Mouse (Mus musculus): ENCODE measurements at regions not wholly inside any gene's neighbourhood (a gene's known extent, or its start where the extent isn't known, plus 50 kb on each side); places are given as distances from the start of the nearest gene placed in this dataset.

DNA sequence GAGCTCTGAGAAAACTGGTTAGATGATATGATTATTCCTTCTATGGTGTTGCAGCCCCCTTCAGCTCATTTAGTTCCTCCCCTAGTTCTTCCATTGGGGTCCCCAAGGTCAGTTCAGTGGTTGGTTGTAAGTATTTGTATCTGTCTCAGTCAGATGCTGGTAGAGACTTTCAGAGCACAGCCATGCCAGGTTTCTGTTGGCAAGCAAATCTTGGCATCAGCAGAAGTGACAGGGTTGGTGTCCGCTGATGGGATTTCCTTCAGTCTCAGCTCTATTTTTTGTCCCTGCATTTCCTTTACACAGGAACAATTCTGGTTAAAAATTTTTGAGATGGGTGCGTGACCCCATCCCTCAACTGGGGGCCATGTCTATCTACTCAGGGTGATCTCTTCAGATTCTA, 55.3 kb upstream of the Spaca1 start:
- no peak overlapping the region for H3K4me3 ChIP-seq (replicated peaks; ENCODE audit: low read length)
- no peaks in the 10 kb centered on the region for H3K4me1 ChIP-seq (replicated peaks; ENCODE audit: low read depth, low read length)
- no peaks in the 10 kb centered on the region for H3K27me3 ChIP-seq (ENCODE audit: insufficient read depth, low read length)
- no peaks in the 10 kb centered on the region for H3K9me3 ChIP-seq (ENCODE audit: low read length)
- TF ChIP-seq CTCF (conservative IDR thresholded peaks at IDR 0.05; ENCODE audit: low read length) (no peak), NANOG (IDR thresholded peaks at IDR 0.05; ENCODE audit: borderline replicate concordance, low read length) (no peak), POU5F1 (IDR thresholded peaks at IDR 0.05; ENCODE audit: borderline replicate concordance, low read length) (no peak)
- H3K36me3 ChIP-seq (ENCODE audit: insufficient read depth, low read length), result no peaks in the 10 kb centered on the region

DNA sequence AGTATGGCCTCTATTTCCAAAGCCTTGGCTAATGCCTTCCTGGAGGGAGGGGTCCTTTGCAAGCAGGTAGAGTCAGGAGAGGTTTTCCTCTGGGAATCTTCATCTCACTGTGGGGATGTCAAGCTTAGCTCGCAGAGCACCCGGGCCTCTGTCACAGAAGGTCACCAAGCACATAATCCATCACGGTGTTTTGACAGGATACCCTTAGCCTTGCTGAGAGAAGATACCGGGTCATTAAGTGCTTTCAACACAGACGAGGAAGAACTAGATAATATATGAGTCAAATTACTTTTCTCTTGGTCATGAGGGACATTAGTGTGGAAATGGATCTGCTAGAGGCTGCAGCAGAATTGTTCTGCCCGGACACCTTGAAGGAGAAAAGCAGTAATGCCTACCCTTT, 64.3 kb upstream of the Spaca1 start:
- Histone ChIP-seq H3K4me1 (replicated peaks; ENCODE audit: low read depth, low read length) (no peaks in the 10 kb centered on the region), H3K27me3 (ENCODE audit: insufficient read depth, low read length) (no peaks in the 10 kb centered on the region), H3K36me3 (ENCODE audit: insufficient read depth, low read length) (no peaks in the 10 kb centered on the region), H3K9me3 (ENCODE audit: low read length) (no peaks in the 10 kb centered on the region), H3K4me3 (replicated peaks; ENCODE audit: low read length) (no peak overlapping the region)
- TF ChIP-seq NANOG (IDR thresholded peaks at IDR 0.05; ENCODE audit: borderline replicate concordance, low read length) (no peak), POU5F1 (IDR thresholded peaks at IDR 0.05; ENCODE audit: borderline replicate concordance, low read length) (no peak), CTCF (conservative IDR thresholded peaks at IDR 0.05; ENCODE audit: low read length) (no peak)

DNA sequence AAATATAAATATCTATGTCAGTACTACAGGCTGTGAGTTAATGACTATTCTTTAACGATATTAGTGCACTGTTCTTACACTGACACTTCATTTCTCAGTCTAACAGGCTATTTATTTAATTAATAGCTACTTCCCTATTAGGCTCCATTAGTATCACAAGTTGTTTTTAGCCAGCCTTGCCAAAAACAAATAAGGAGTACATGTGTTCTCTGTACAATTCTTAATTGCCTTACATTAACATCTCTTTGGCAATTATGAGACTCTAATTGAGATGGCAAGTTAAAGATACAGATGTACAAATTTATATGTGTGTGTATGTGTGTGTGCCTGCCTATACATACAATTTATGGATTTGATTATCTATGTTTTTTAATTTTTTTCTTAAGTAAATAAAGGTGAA, 67.1 kb upstream of the Spaca1 start:
- H3K9me3 ChIP-seq (ENCODE audit: low read length), result no peaks in the 10 kb centered on the region
- TF ChIP-seq POU5F1 (IDR thresholded peaks at IDR 0.05; ENCODE audit: borderline replicate concordance, low read length) (no peak), NANOG (IDR thresholded peaks at IDR 0.05; ENCODE audit: borderline replicate concordance, low read length) (no peak), CTCF (conservative IDR thresholded peaks at IDR 0.05; ENCODE audit: low read length) (no peak)
- H3K4me3 ChIP-seq (replicated peaks; ENCODE audit: low read length), result no peak overlapping the region
- H3K36me3 ChIP-seq (ENCODE audit: insufficient read depth, low read length), result no peaks in the 10 kb centered on the region
- H3K4me1 ChIP-seq (replicated peaks; ENCODE audit: low read depth, low read length), result no peaks in the 10 kb centered on the region
- H3K27me3 ChIP-seq (ENCODE audit: insufficient read depth, low read length), result no peaks in the 10 kb centered on the region

DNA sequence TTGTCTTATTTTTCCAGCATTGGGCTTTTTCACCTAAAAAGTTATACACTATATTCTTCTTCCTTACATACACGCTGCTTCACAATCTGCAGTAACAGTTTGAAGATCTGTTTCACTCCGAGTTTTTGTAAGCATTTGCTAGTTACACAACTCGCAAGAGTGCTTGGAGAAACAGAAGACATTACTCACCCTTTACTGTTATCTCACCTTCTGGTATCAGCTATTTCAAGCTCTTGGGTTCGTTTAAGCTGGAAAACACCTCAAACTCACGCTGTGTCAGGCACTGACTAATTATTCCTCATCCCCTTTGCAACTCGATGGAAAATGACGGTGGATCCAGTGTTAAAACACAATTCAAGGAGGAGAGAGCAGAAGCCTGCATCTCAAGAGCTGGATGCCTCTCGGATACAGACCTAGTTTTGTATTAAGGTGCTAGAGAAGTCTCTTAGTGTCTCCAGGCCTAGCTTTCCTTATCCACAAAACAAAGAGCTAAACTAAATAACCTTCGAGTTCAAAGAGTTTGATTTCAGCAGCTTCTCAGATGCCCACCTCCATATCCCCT, 73.0 kb upstream of the Spaca1 start:
- H3K9me3 ChIP-seq (ENCODE audit: low read length), result no peaks in the 10 kb centered on the region
- TF ChIP-seq CTCF (conservative IDR thresholded peaks at IDR 0.05; ENCODE audit: low read length) (no peak), NANOG (IDR thresholded peaks at IDR 0.05; ENCODE audit: borderline replicate concordance, low read length) (no peak), POU5F1 (IDR thresholded peaks at IDR 0.05; ENCODE audit: borderline replicate concordance, low read length) (no peak)

DNA sequence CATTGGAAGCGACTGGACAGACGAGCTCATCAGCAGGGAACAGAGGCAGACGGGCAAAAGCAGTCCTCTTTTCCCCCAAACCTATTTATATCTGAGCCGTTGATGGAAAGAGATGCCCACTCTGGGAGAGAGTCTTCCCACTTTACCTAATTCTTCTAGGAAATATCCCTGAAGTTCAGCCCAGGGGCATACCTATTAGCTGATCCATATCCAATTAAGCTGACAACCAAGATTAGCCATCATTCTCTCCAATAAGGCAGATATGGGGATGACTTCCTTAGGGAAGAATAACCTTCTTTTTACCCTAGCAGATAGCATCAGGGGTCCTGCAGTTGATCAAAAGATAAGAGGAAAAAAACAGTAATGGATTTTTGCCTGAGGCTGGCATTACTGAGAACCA, 78.2 kb upstream of the Spaca1 start:
- no peaks in the 10 kb centered on the region for H3K27me3 ChIP-seq (ENCODE audit: insufficient read depth, low read length)
- TF ChIP-seq CTCF (conservative IDR thresholded peaks at IDR 0.05; ENCODE audit: low read length), result no peak
- no peak for TF ChIP-seq NANOG (IDR thresholded peaks at IDR 0.05; ENCODE audit: borderline replicate concordance, low read length)
- no peak for TF ChIP-seq POU5F1 (IDR thresholded peaks at IDR 0.05; ENCODE audit: borderline replicate concordance, low read length)

More for the DNA sequence above, 73.0 kb upstream of the Spaca1 start:
- Histone ChIP-seq H3K36me3 (ENCODE audit: insufficient read depth, low read length) (no peaks in the 10 kb centered on the region), H3K4me3 (replicated peaks; ENCODE audit: low read length) (no peak overlapping the region), H3K27me3 (ENCODE audit: insufficient read depth, low read length) (no peaks in the 10 kb centered on the region), H3K4me1 (replicated peaks; ENCODE audit: low read depth, low read length) (no peaks in the 10 kb centered on the region)

DNA sequence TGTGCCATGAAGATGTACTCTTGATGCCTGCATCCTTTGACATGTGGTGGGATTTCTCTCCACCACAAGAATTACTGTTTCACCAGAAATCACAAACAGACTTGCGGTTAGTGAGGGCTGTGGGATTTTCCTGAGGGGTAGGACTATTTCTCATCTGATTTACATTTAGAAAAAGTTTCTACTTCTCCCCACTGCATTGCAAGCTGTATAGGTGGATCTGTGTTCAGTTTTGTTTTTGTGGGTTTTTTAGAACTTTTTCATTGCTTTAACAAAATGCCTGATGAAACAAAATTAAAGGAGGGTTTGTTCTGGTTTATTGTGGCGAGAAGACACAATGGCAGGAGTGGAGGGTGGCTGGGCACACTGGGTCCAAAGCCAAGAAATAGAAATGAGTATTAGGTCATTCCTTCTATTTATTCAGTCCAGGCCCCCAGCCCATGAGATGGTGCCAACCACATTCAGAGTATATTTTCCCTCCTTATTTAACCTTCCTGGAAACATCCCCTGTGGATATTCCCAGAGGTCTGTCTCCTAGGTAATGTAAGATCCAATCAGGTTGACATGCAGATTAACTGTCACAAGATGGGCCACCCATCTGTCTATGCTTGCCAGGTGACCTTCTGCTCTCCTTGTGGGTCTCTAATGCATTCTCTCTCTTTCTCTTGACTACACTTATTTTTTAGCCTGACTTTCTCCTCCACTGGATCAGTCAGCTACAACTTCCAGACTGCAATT, 96.3 kb upstream of the Spaca1 start:
- TF ChIP-seq NANOG (IDR thresholded peaks at IDR 0.05; ENCODE audit: borderline replicate concordance, low read length) (no peak), CTCF (conservative IDR thresholded peaks at IDR 0.05; ENCODE audit: low read length) (no peak), POU5F1 (IDR thresholded peaks at IDR 0.05; ENCODE audit: borderline replicate concordance, low read length) (no peak)
- no peaks in the 10 kb centered on the region for H3K4me1 ChIP-seq (replicated peaks; ENCODE audit: low read depth, low read length)
- H3K9me3 ChIP-seq (ENCODE audit: low read length), result peaks cover 7% of the 10 kb centered on the region

More for the DNA sequence above, 78.2 kb upstream of the Spaca1 start:
- Histone ChIP-seq H3K4me3 (replicated peaks; ENCODE audit: low read length) (no peak overlapping the region), H3K9me3 (ENCODE audit: low read length) (no peaks in the 10 kb centered on the region), H3K36me3 (ENCODE audit: insufficient read depth, low read length) (no peaks in the 10 kb centered on the region), H3K4me1 (replicated peaks; ENCODE audit: low read depth, low read length) (no peaks in the 10 kb centered on the region)

DNA sequence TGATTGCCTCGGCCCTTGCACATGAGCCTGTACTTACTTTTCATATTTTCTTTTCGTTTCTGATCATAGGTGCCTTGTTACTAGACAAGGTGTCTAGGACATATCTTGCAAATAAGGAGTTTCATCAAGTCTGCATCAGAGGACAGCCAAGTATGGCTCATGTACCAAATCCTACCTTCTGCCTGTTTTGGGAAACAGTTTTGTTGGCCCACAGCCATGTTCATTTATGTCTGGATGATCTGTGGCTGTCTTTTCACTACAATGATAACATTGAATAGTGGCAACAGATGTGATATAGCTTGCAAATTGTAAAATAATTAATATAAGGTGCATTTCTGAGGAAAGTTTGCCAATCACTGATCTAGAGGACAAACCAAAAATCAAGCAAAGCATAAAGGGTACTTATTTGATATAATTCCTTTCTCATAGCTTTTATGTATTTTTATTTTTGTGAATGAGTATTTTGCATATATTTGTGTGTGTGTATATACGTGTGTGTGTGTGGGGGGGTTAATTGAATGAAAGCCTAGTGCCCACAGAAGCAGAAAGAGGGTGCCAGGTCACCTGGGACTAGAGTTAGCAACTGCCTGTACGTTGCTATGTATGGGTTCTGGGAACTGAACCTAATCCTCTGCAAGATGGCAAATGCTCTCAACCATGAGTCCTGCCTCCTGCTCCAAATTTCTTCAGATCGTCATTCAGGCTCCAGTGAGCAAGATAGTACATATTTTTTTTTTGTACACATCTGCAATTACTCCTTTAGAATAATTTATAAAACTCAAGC, 99.2 kb upstream of the Spaca1 start:
- H3K36me3 ChIP-seq (ENCODE audit: insufficient read depth, low read length), result no peaks in the 10 kb centered on the region
- H3K27me3 ChIP-seq (ENCODE audit: insufficient read depth, low read length), result no peaks in the 10 kb centered on the region
- no peak overlapping the region for H3K4me3 ChIP-seq (replicated peaks; ENCODE audit: low read length)
- H3K4me1 ChIP-seq (replicated peaks; ENCODE audit: low read depth, low read length), result no peaks in the 10 kb centered on the region
- no peak for TF ChIP-seq CTCF (conservative IDR thresholded peaks at IDR 0.05; ENCODE audit: low read length)
- TF ChIP-seq POU5F1 (IDR thresholded peaks at IDR 0.05; ENCODE audit: borderline replicate concordance, low read length), result no peak
- no peak for TF ChIP-seq NANOG (IDR thresholded peaks at IDR 0.05; ENCODE audit: borderline replicate concordance, low read length)
- no peaks in the 10 kb centered on the region for H3K9me3 ChIP-seq (ENCODE audit: low read length)

More for the DNA sequence above, 96.3 kb upstream of the Spaca1 start:
- Histone ChIP-seq H3K36me3 (ENCODE audit: insufficient read depth, low read length) (no peaks in the 10 kb centered on the region), H3K4me3 (replicated peaks; ENCODE audit: low read length) (no peak overlapping the region), H3K27me3 (ENCODE audit: insufficient read depth, low read length) (no peaks in the 10 kb centered on the region)

DNA sequence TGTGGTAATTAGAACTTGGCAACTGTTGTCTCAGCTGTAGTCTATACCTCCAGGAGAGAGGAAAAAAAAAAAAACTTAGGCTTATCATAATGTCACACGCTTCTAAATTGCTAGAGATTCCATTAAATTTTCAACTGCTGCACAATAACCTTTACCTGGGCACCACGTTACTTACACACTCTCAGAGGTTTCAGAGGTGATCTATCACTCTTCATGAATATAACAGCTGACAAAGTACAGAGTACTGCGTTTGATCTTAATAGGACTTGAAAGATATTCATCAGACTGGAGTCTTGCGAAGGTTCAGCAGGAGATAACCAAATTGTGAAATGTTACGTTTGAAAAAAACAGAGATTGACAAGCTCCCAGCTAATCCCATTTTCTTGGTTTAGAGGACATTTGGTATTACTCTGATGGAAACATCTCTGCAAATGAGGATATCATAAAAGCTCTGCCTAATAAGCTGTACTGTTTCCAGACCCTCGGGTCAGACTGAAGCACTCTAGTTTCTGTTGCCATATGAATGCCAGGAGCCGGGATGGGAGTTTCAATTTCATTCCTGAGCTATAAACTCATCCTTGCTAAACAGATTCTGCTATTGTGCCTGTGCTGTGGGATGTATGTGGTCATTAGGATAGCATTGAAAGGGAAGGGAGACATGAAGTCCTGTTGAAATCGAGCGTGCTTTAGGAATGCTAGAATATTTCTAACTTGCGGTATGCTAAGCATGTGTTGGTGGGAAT, 101.8 kb upstream of the Spaca1 start:
- no peaks in the 10 kb centered on the region for H3K4me1 ChIP-seq (replicated peaks; ENCODE audit: low read depth, low read length)
- H3K4me3 ChIP-seq (replicated peaks; ENCODE audit: low read length), result no peak overlapping the region
- no peaks in the 10 kb centered on the region for H3K9me3 ChIP-seq (ENCODE audit: low read length)
- TF ChIP-seq CTCF (conservative IDR thresholded peaks at IDR 0.05; ENCODE audit: low read length), result no peak
- TF ChIP-seq NANOG (IDR thresholded peaks at IDR 0.05; ENCODE audit: borderline replicate concordance, low read length), result no peak
- TF ChIP-seq POU5F1 (IDR thresholded peaks at IDR 0.05; ENCODE audit: borderline replicate concordance, low read length), result no peak
- H3K27me3 ChIP-seq (ENCODE audit: insufficient read depth, low read length), result no peaks in the 10 kb centered on the region
- H3K36me3 ChIP-seq (ENCODE audit: insufficient read depth, low read length), result no peaks in the 10 kb centered on the region
